ENCODE assay signal across 8 mouse cellular contexts in genomic region chrX:169879481-169880362, GRCm38 (mm10).
A peak's percentile ranks its signal among the peaks of the same experiment; 100 is the strongest.
DNase-seq lines count a peak whose midpoint lies in the region; ATAC-seq and TF ChIP-seq lines count a peak whose summit lies in the region.

No protein-coding gene starts in this region.

- no peak overlapping the region for H3K27ac ChIP-seq in ES-Bruce4 (ENCODE audit: insufficient read depth, low read length)
- H3K27ac ChIP-seq in forebrain, embryonic 16.5 days (ENCODE audit: low read length), result peak overlapping the region; percentile 28
- peak overlapping the region; percentile 44; the same call in 1 of the 2 replicates for H3K27ac ChIP-seq in liver, embryonic 16.5 days (ENCODE audit: low read length)
- H3K27ac ChIP-seq in neural tube, embryonic 13.5 days (replicated peaks), result peak overlapping the region; percentile 42; the same call in 1 of the 2 replicates

- H3K4me2 ChIP-seq in forebrain, embryonic 16.5 days (ENCODE audit: low read length), result peak overlapping the region; percentile 59
- peak overlapping the region; percentile 49 for H3K4me2 ChIP-seq in liver, embryonic 16.5 days (ENCODE audit: low read depth, low read length)
- peak overlapping the region; percentile 63 for H3K4me2 ChIP-seq in neural tube, embryonic 13.5 days

- TF ChIP-seq CTCF in ES-Bruce4 (IDR thresholded peaks at IDR 0.05; ENCODE audit: low read depth, low read length), result no peak

- intact Hi-C loops in heart, postnatal 14 days (cut with DNase I), result loop anchor here (5.0 kb wide), 1 partner anchor 103 kb away; no protein-coding TSS in a partner anchor

- TF ChIP-seq POLR2A in ES-Bruce4 (IDR thresholded peaks at IDR 0.05; ENCODE audit: insufficient read depth, low read length), result no peak

- DNase-seq in cerebellum, adult 11 months, result peak; percentile 32
- peak; percentile 70 to 85 for DNase-seq in heart, postnatal 14 days
- DNase-seq in kidney, postnatal 4 days, result peak; percentile 82
- DNase-seq in thymus, postnatal 14 days, result peak; percentile 53

- H3K27me3 ChIP-seq in ES-Bruce4 (ENCODE audit: control insufficient read depth, insufficient read depth, low read length, poor library complexity, severe bottlenecking), result no peaks in the 10 kb centered on the region
- no peaks in the 10 kb centered on the region; the same call in 1 of the 2 replicates for H3K27me3 ChIP-seq in forebrain, embryonic 16.5 days (replicated peaks; ENCODE audit: control insufficient read depth, insufficient read depth, low read length)
- peaks cover 12% of the 10 kb centered on the region for H3K27me3 ChIP-seq in liver, embryonic 16.5 days (ENCODE audit: control insufficient read depth, insufficient read depth, low read depth, low read length)
- peaks cover 73% of the 10 kb centered on the region for H3K27me3 ChIP-seq in neural tube, embryonic 13.5 days

- ATAC-seq in forebrain, embryonic 16.5 days, result peak; percentile 86
- ATAC-seq in liver, embryonic 16.5 days (ENCODE audit: low read depth), result peak; percentile 80
- peak; percentile 81 for ATAC-seq in neural tube, embryonic 13.5 days (ENCODE audit: low read depth)

- H3K9me3 ChIP-seq in ES-Bruce4 (replicated peaks; ENCODE audit: control insufficient read depth, insufficient read depth, low read length, poor library complexity, severe bottlenecking), result no peaks in the 10 kb centered on the region
- H3K9me3 ChIP-seq in forebrain, embryonic 16.5 days (ENCODE audit: control insufficient read depth, low read length), result no peaks in the 10 kb centered on the region
- no peaks in the 10 kb centered on the region for H3K9me3 ChIP-seq in liver, embryonic 16.5 days (replicated peaks; ENCODE audit: control insufficient read depth, low read length)
- no peaks in the 10 kb centered on the region for H3K9me3 ChIP-seq in neural tube, embryonic 13.5 days

- H3K9ac ChIP-seq in ES-Bruce4 (ENCODE audit: low read depth, poor library complexity, severe bottlenecking), result peak overlapping the region; percentile 32
- peak overlapping the region; percentile 63 for H3K9ac ChIP-seq in forebrain, embryonic 16.5 days (replicated peaks; ENCODE audit: low read depth, low read length)
- no peak overlapping the region for H3K9ac ChIP-seq in liver, embryonic 16.5 days (ENCODE audit: low read depth, low read length)
- peak overlapping the region; percentile 66 for H3K9ac ChIP-seq in neural tube, embryonic 13.5 days

- peak overlapping the region; percentile 65 for H3K4me3 ChIP-seq in ES-Bruce4 (ENCODE audit: low read depth, low read length)
- H3K4me3 ChIP-seq in forebrain, embryonic 16.5 days (replicated peaks; ENCODE audit: low read length), result peak overlapping the region; percentile 62
- H3K4me3 ChIP-seq in liver, embryonic 16.5 days (ENCODE audit: low read depth, low read length), result peak overlapping the region; percentile 41
- peak overlapping the region; percentile 52 for H3K4me3 ChIP-seq in neural tube, embryonic 13.5 days

- 11% methylated on average over 36 of the region's 36 CpGs for WGBS in forebrain, embryonic 16.5 days
- 16% methylated on average over 36 of the region's 36 CpGs for WGBS in liver, embryonic 16.5 days (ENCODE audit: insufficient replicate concordance)
- 13% methylated on average over 36 of the region's 36 CpGs for WGBS in neural tube, embryonic 13.5 days

- peaks cover 1% of the 10 kb centered on the region for H3K4me1 ChIP-seq in ES-Bruce4 (ENCODE audit: control insufficient read depth, insufficient read depth, low read length)
- H3K4me1 ChIP-seq in forebrain, embryonic 16.5 days (replicated peaks; ENCODE audit: control insufficient read depth, insufficient read depth, low read length), result peaks cover 9% of the 10 kb centered on the region
- no peaks in the 10 kb centered on the region for H3K4me1 ChIP-seq in liver, embryonic 16.5 days (ENCODE audit: control insufficient read depth, low read depth, low read length)
- H3K4me1 ChIP-seq in neural tube, embryonic 13.5 days (replicated peaks), result peaks cover 16% of the 10 kb centered on the region; the same call in 1 of the 2 replicates

- no peak for TF ChIP-seq EP300 in ES-Bruce4 (IDR thresholded peaks at IDR 0.05; ENCODE audit: insufficient read depth, low read depth, low read length)

- no peaks in the 10 kb centered on the region for H3K36me3 ChIP-seq in ES-Bruce4 (ENCODE audit: control insufficient read depth, insufficient read depth, low read length, poor library complexity, severe bottlenecking)
- no peaks in the 10 kb centered on the region for H3K36me3 ChIP-seq in forebrain, embryonic 16.5 days (ENCODE audit: control insufficient read depth, insufficient read depth)
- H3K36me3 ChIP-seq in liver, embryonic 16.5 days (ENCODE audit: control insufficient read depth, insufficient read depth), result no peaks in the 10 kb centered on the region
- H3K36me3 ChIP-seq in neural tube, embryonic 13.5 days, result no peaks in the 10 kb centered on the region

Comparison
In these comparisons a context has a peak if more than half of its experiments do, and no peak if none do; other contexts are left out.
1. DNase-seq: peak in every context shown above with its lines; median percentile 82 in kidney, postnatal 4 days; 78 in heart, postnatal 14 days; 53 in thymus, postnatal 14 days; 32 in cerebellum, adult 11 months.